In genomic region chr9:101230028-101230427, GRCm38 (mm10) we compare ENCODE assay signal across 22 mouse cellular contexts. TPM values are rescaled to one million over a fixed set of nuclear protein-coding genes. Genes with fewer than 3 reads are reported as not detected.
DNase-seq lines count a peak whose midpoint lies in the region; ATAC-seq lines count a peak whose summit lies in the region.
"Had no signal": no experiment of that assay in that cellular context is flagged by ENCODE, and none has a peak within 500 bp of the region (broad histone marks: within the 10 kb centered on the region; RNA-seq: fewer than 3 reads in every experiment).

No protein-coding gene starts in this region.

- peak; percentile 79 for DNase-seq in 416B (ENCODE audit: low read depth)
- DNase-seq in adrenal gland, adult 18-20 months (ENCODE audit: low spot score in 2 of 2): no peak
- DNase-seq in layer of hippocampus, postnatal 25 days (ENCODE audit: extremely low spot score in 1 of 2, low spot score in 1 of 2): no peak
- no peak for DNase-seq in B cell, adult 2 months
- no peak for DNase-seq in ovary, postnatal 14 days (ENCODE audit: low spot score)
- DNase-seq: adrenal gland, adult 2 months; adrenal gland, postnatal 10 days; adrenal gland, postnatal 25 days; cerebellum, adult 11 months; cerebellum, adult 18-20 months; cerebellum, adult 8-10 months; cerebellum, adult 9-11 months; cerebellum, postnatal 14 days; cerebellum, postnatal 36 days had no signal

- peak; percentile 83 for ATAC-seq in granulocyte monocyte progenitor cell, adult 5-6 weeks (replicated peaks; ENCODE audit: poor library complexity, severe bottlenecking)
- peak; percentile 35; the same call in 1 of the 2 replicates for ATAC-seq in megakaryocyte, adult 5-6 weeks (ENCODE audit: poor library complexity, severe bottlenecking)
- peak; percentile 83 for ATAC-seq in megakaryocyte progenitor cell, adult 5-6 weeks (replicated peaks; ENCODE audit: poor library complexity)
- ATAC-seq: activated CD4-positive, CD25-positive, alpha-beta regulatory T cell, adult 4 months; CD4-positive, CD25-positive, alpha-beta regulatory T cell, adult 4 months; forebrain, embryonic 14.5 days; forebrain, embryonic 16.5 days; Patski had no signal

RNA-seq across cellular contexts. Expression of gene Ppp2r3a, which starts 21.6 kb away (rescaled TPM):
- total RNA-seq in granulocyte monocyte progenitor cell, adult 5-6 weeks (2014; fragmentation: Nextera tagmentation): 14.8 and 16.3 TPM in 2 replicates
- 5.5 and 10.0 TPM in 2 replicates for total RNA-seq in granulocyte monocyte progenitor cell, adult 5-6 weeks (2017)
- 5.6 and 7.3 TPM in 2 replicates for total RNA-seq in megakaryocyte, adult 5-6 weeks (2015)
- total RNA-seq in megakaryocyte, adult 5-6 weeks (2017): 3.5 and 10.9 TPM in 2 replicates
- 8.3 and 12.4 TPM in 2 replicates for total RNA-seq in megakaryocyte progenitor cell, adult 5-6 weeks (2015)
- total RNA-seq in megakaryocyte progenitor cell, adult 5-6 weeks (2017): 7.9 and 9.4 TPM in 2 replicates
- total RNA-seq in adrenal gland, adult 18-20 months (2021): 10 to 100 TPM; 15.1 to 22.2 TPM
- total RNA-seq in layer of hippocampus, postnatal 25 days (2021): 10 to 100 TPM; 26.5 to 26.6 TPM
